Mouse (Mus musculus): ENCODE measurements at regions not wholly inside any gene's neighbourhood (a gene's known extent, or its start where the extent isn't known, plus 50 kb on each side); places are given as distances from the start of the nearest gene placed in this dataset.
A peak's percentile ranks its signal among the peaks of the same experiment; 100 is the strongest.

- DNase-seq = no peak
- 20% methylated on average over 2 of the region's 2 CpGs for WGBS
- TF ChIP-seq CTCF (IDR thresholded peaks at IDR 0.05; ENCODE audit: borderline replicate concordance, control insufficient read depth, extremely low read depth, insufficient read depth, low read length, poor library complexity) (no peak), POLR2A (IDR thresholded peaks at IDR 0.05; ENCODE audit: control insufficient read depth, extremely low read depth, insufficient read depth, low read length, poor library complexity) (no peak)
- Histone ChIP-seq H3K4me1 (replicated peaks; ENCODE audit: control insufficient read depth, insufficient read depth, low read length) (no peaks in the 10 kb centered on the region), H3K27ac (ENCODE audit: control insufficient read depth, insufficient read depth, low read length) (no peak overlapping the region), H3K4me3 (ENCODE audit: control insufficient read depth, insufficient read depth, low read length) (no peak overlapping the region), H3K27me3 (ENCODE audit: control insufficient read depth, insufficient read depth, low read length) (no peaks in the 10 kb centered on the region), H3K36me3 (ENCODE audit: control insufficient read depth, insufficient read depth, low read length) (no peaks in the 10 kb centered on the region)
These were observed 52.8 kb upstream of the Eci2 start for GRCm38 (mm10) chr13:35079685-35080084.

- Histone ChIP-seq H3K27me3 (ENCODE audit: control insufficient read depth, insufficient read depth, low read length) (no peaks in the 10 kb centered on the region), H3K27ac (ENCODE audit: control insufficient read depth, insufficient read depth, low read length) (no peak overlapping the region), H3K4me3 (ENCODE audit: control insufficient read depth, insufficient read depth, low read length) (no peak overlapping the region), H3K4me1 (replicated peaks; ENCODE audit: control insufficient read depth, insufficient read depth, low read length) (peaks cover 5% of the 10 kb centered on the region; the same call in 1 of the 2 replicates), H3K36me3 (ENCODE audit: control insufficient read depth, insufficient read depth, low read length) (no peaks in the 10 kb centered on the region)
- WGBS = 80% methylated on average over 3 of the region's 3 CpGs
- TF ChIP-seq POLR2A (IDR thresholded peaks at IDR 0.05; ENCODE audit: control insufficient read depth, extremely low read depth, insufficient read depth, low read length, poor library complexity) (no peak), CTCF (IDR thresholded peaks at IDR 0.05; ENCODE audit: borderline replicate concordance, control insufficient read depth, extremely low read depth, insufficient read depth, low read length, poor library complexity) (no peak)
- no peak for DNase-seq
These were observed 58.5 kb upstream of the Eci2 start for GRCm38 (mm10) chr13:35085386-35085785.

- no peak for DNase-seq
- no peak for TF ChIP-seq CTCF (IDR thresholded peaks at IDR 0.05; ENCODE audit: borderline replicate concordance, control insufficient read depth, extremely low read depth, insufficient read depth, low read length, poor library complexity)
- no peak for TF ChIP-seq POLR2A (IDR thresholded peaks at IDR 0.05; ENCODE audit: control insufficient read depth, extremely low read depth, insufficient read depth, low read length, poor library complexity)
- Histone ChIP-seq H3K36me3 (ENCODE audit: control insufficient read depth, insufficient read depth, low read length) (no peaks in the 10 kb centered on the region), H3K27me3 (ENCODE audit: control insufficient read depth, insufficient read depth, low read length) (no peaks in the 10 kb centered on the region), H3K4me3 (ENCODE audit: control insufficient read depth, insufficient read depth, low read length) (no peak overlapping the region), H3K27ac (ENCODE audit: control insufficient read depth, insufficient read depth, low read length) (no peak overlapping the region), H3K4me1 (replicated peaks; ENCODE audit: control insufficient read depth, insufficient read depth, low read length) (peaks cover 5% of the 10 kb centered on the region; the same call in 1 of the 2 replicates)
- WGBS = 67% methylated on average over 6 of the region's 6 CpGs
These were observed 60.5 kb upstream of the Eci2 start for GRCm38 (mm10) chr13:35087246-35088040.

- H3K4me3 ChIP-seq (ENCODE audit: control insufficient read depth, insufficient read depth, low read length) = no peak overlapping the region
- no peak for TF ChIP-seq CTCF (IDR thresholded peaks at IDR 0.05; ENCODE audit: borderline replicate concordance, control insufficient read depth, extremely low read depth, insufficient read depth, low read length, poor library complexity)
- TF ChIP-seq POLR2A (IDR thresholded peaks at IDR 0.05; ENCODE audit: control insufficient read depth, extremely low read depth, insufficient read depth, low read length, poor library complexity) = no peak
- WGBS = 94% methylated on average over 3 of the region's 3 CpGs
- H3K27me3 ChIP-seq (ENCODE audit: control insufficient read depth, insufficient read depth, low read length) = no peaks in the 10 kb centered on the region
- H3K27ac ChIP-seq (ENCODE audit: control insufficient read depth, insufficient read depth, low read length) = no peak overlapping the region
- H3K4me1 ChIP-seq (replicated peaks; ENCODE audit: control insufficient read depth, insufficient read depth, low read length) = peaks cover 5% of the 10 kb centered on the region; the same call in 1 of the 2 replicates
- H3K36me3 ChIP-seq (ENCODE audit: control insufficient read depth, insufficient read depth, low read length) = no peaks in the 10 kb centered on the region
- no peak for DNase-seq
These were observed 64.3 kb upstream of the Eci2 start for GRCm38 (mm10) chr13:35091155-35091554.

GRCm38 (mm10) chr13:35119782-35120181 lies 92.9 kb upstream of the Eci2 start:
- Histone ChIP-seq H3K4me1 (replicated peaks; ENCODE audit: control insufficient read depth, insufficient read depth, low read length) (no peaks in the 10 kb centered on the region), H3K4me3 (ENCODE audit: control insufficient read depth, insufficient read depth, low read length) (no peak overlapping the region), H3K27ac (ENCODE audit: control insufficient read depth, insufficient read depth, low read length) (no peak overlapping the region), H3K27me3 (ENCODE audit: control insufficient read depth, insufficient read depth, low read length) (no peaks in the 10 kb centered on the region), H3K36me3 (ENCODE audit: control insufficient read depth, insufficient read depth, low read length) (no peaks in the 10 kb centered on the region)
- DNase-seq = no peak
- TF ChIP-seq POLR2A (IDR thresholded peaks at IDR 0.05; ENCODE audit: control insufficient read depth, extremely low read depth, insufficient read depth, low read length, poor library complexity) = no peak
- no peak for TF ChIP-seq CTCF (IDR thresholded peaks at IDR 0.05; ENCODE audit: borderline replicate concordance, control insufficient read depth, extremely low read depth, insufficient read depth, low read length, poor library complexity)
- 7% methylated on average over 1 of the region's 1 CpGs for WGBS

GRCm38 (mm10) chr13:35129475-35129874 lies 102.6 kb upstream of the Eci2 start:
- Histone ChIP-seq H3K4me1 (replicated peaks; ENCODE audit: control insufficient read depth, insufficient read depth, low read length) (peaks cover 23% of the 10 kb centered on the region), H3K27ac (ENCODE audit: control insufficient read depth, insufficient read depth, low read length) (peak overlapping the region; percentile 66), H3K27me3 (ENCODE audit: control insufficient read depth, insufficient read depth, low read length) (no peaks in the 10 kb centered on the region), H3K4me3 (ENCODE audit: control insufficient read depth, insufficient read depth, low read length) (no peak overlapping the region), H3K36me3 (ENCODE audit: control insufficient read depth, insufficient read depth, low read length) (no peaks in the 10 kb centered on the region)
- 6% methylated on average over 2 of the region's 2 CpGs for WGBS
- peak; percentile 74 for DNase-seq
- TF ChIP-seq POLR2A (IDR thresholded peaks at IDR 0.05; ENCODE audit: control insufficient read depth, extremely low read depth, insufficient read depth, low read length, poor library complexity) = no peak

Measured in thymus, adult 2 months (tissue).